Mouse (Mus musculus) MEL (cell line): Measurements from ENCODE around the gene Ralgapb. TPM values are rescaled to one million over a fixed set of nuclear protein-coding genes. Genes with fewer than 3 reads are reported as not detected.
A peak's percentile ranks its signal among the peaks of the same experiment; 100 is the strongest.

Source experiments
- DNase-seq: peaks from one replicate; pipeline ENCODE4 v3.0.0; 2011; ENCODE audit warnings: low read depth, low spot score
- H3K27ac ChIP-seq: 2 replicates; pipeline ENCODE4 v1.5.1; 2012; ENCODE audit warnings: low read depth, mild to moderate bottlenecking, control low read depth, low read length, moderate library complexity; ENCODE audit not compliant: control insufficient read depth
- H3K27me3 ChIP-seq, 2 experiments: fragments of 150-350 bp in 1 of 2; sonication (generic) in 1 of 2; 2 replicates each; pipeline ENCODE4 v1.6.1; 2012; ENCODE audit warnings: low read length in 2 of 2, mild to moderate bottlenecking in 2 of 2, improper control_type of control experiment in 1 of 2, moderate library complexity in 1 of 2; ENCODE audit not compliant: insufficient read depth in 2 of 2, control insufficient read depth in 1 of 2
- H3K36me3 ChIP-seq, 2 experiments: 2 replicates each; pipeline ENCODE4 v1.6.1; 2012 to 2014; ENCODE audit warnings: low read length in 2 of 2, improper control_type of control experiment in 1 of 2, inconsistent platforms in 1 of 2, mild to moderate bottlenecking in 1 of 2; ENCODE audit not compliant: insufficient read depth in 2 of 2, control insufficient read depth in 1 of 2
- H3K4me1 ChIP-seq, 2 experiments: fragments of 150-350 bp in 1 of 2; sonication (generic) in 1 of 2; 2 replicates each; pipeline ENCODE4 v1.6.1; 2012; ENCODE audit warnings: low read length in 2 of 2, improper control_type of control experiment in 1 of 2, mild to moderate bottlenecking in 1 of 2; ENCODE audit not compliant: insufficient read depth in 2 of 2, control insufficient read depth in 1 of 2
- H3K4me3 ChIP-seq, 2 experiments: fragments of 150-350 bp in 1 of 2; sonication (generic) in 1 of 2; 2 replicates each; pipeline ENCODE4 v1.5.1; 2012; ENCODE audit warnings: low read depth in 2 of 2, low read length in 2 of 2, mild to moderate bottlenecking in 2 of 2, moderate library complexity in 2 of 2, control low read depth in 1 of 2, improper control_type of control experiment in 1 of 2; ENCODE audit not compliant: control insufficient read depth in 1 of 2, insufficient read depth in 1 of 2
- H3K79me2 ChIP-seq: 2 replicates; pipeline ENCODE4 v1.6.1; 2012; ENCODE audit warnings: mild to moderate bottlenecking, low read length, moderate library complexity; ENCODE audit not compliant: control insufficient read depth, poor library complexity, insufficient read depth
- H3K9ac ChIP-seq: 2 replicates; pipeline ENCODE4 v1.6.1; 2012; ENCODE audit warnings: low read depth, mild to moderate bottlenecking, control low read depth, low read length, moderate library complexity; ENCODE audit not compliant: control insufficient read depth, poor library complexity, severe bottlenecking
- H3K9me3 ChIP-seq: fragments of 150-350 bp; sonication (generic); replicated peaks from 2 replicates; pipeline ENCODE4 v1.6.1; 2012; ENCODE audit warnings: mild to moderate bottlenecking, low read length, improper control_type of control experiment, moderate library complexity; ENCODE audit not compliant: insufficient read depth
- BHLHE40 ChIP-seq: IDR thresholded peaks from 2 replicates; pipeline ENCODE4 v1.6.1; 2012; ENCODE audit warnings: low read depth, mild to moderate bottlenecking, inconsistent platforms, low read length, improper control_type of control experiment, borderline replicate concordance
- CTCF ChIP-seq, 3 experiments: IDR thresholded peaks in 2 of 3; conservative IDR thresholded peaks in 1 of 3; 2 replicates each; pipeline ENCODE4 v1.5.1; 2011 to 2012; ENCODE audit warnings: low read length in 3 of 3, low read depth in 2 of 3, mild to moderate bottlenecking in 2 of 3, improper control_type of control experiment in 1 of 3, inconsistent platforms in 1 of 3, mixed read lengths in 1 of 3, moderate library complexity in 1 of 3; ENCODE audit not compliant: control insufficient read depth in 1 of 3, insufficient read depth in 1 of 3, poor library complexity in 1 of 3, severe bottlenecking in 1 of 3
- E2F4 ChIP-seq: IDR thresholded peaks from 2 replicates; pipeline ENCODE4 v1.6.1; 2011; ENCODE audit warnings: low read depth, low read length, improper control_type of control experiment, borderline replicate concordance
- ELF1 ChIP-seq: IDR thresholded peaks from 2 replicates; pipeline ENCODE4 v1.6.1; 2014; ENCODE audit warnings: low read depth, mild to moderate bottlenecking, inconsistent platforms, low read length, improper control_type of control experiment, moderate library complexity
- EP300 ChIP-seq, 2 experiments: IDR thresholded peaks; 2 replicates each; pipeline ENCODE4 v1.6.1; 2011; ENCODE audit warnings: improper control_type of control experiment in 2 of 2, low read length in 2 of 2, low read depth in 1 of 2, mild to moderate bottlenecking in 1 of 2
- GATA1 ChIP-seq: IDR thresholded peaks from 2 replicates; pipeline ENCODE4 v1.6.1; 2011; ENCODE audit warnings: low read depth, low read length, improper control_type of control experiment
- HCFC1 ChIP-seq: IDR thresholded peaks from 2 replicates; pipeline ENCODE4 v1.6.1; 2012; ENCODE audit warnings: low read depth, mild to moderate bottlenecking, inconsistent platforms, low read length, improper control_type of control experiment, moderate library complexity
- KAT2A ChIP-seq: conservative IDR thresholded peaks from 2 replicates; pipeline ENCODE4 v1.6.1; 2012; ENCODE audit warnings: low read depth, low read length, improper control_type of control experiment, inconsistent platforms
- MAX ChIP-seq: IDR thresholded peaks from 2 replicates; pipeline ENCODE4 v1.6.1; 2011; ENCODE audit warnings: low read length, improper control_type of control experiment
- MAZ ChIP-seq: IDR thresholded peaks from 2 replicates; pipeline ENCODE4 v1.6.1; 2012; ENCODE audit warnings: low read depth, mild to moderate bottlenecking, inconsistent platforms, low read length, improper control_type of control experiment
- MEF2A ChIP-seq: IDR thresholded peaks from 2 replicates; pipeline ENCODE4 v1.6.1; 2014; ENCODE audit warnings: low read depth, mild to moderate bottlenecking, inconsistent platforms, low read length, improper control_type of control experiment; ENCODE audit not compliant: poor library complexity, insufficient replicate concordance, severe bottlenecking; ENCODE audit errors: extremely low read depth
- MXI1 ChIP-seq: IDR thresholded peaks from 2 replicates; pipeline ENCODE4 v1.6.1; 2011; ENCODE audit warnings: mild to moderate bottlenecking, low read depth, low read length, improper control_type of control experiment
- MYB ChIP-seq: IDR thresholded peaks from 2 replicates; pipeline ENCODE4 v1.6.1; 2011; ENCODE audit warnings: mild to moderate bottlenecking, low read depth, low read length, improper control_type of control experiment
- MYC ChIP-seq: IDR thresholded peaks from 2 replicates; pipeline ENCODE4 v1.6.1; 2011; ENCODE audit warnings: low read depth, mild to moderate bottlenecking, low read length, improper control_type of control experiment, moderate library complexity
- NELFE ChIP-seq: IDR thresholded peaks from 2 replicates; pipeline ENCODE4 v1.6.1; 2011; ENCODE audit warnings: low read depth, low read length, improper control_type of control experiment
- NRF1 ChIP-seq: IDR thresholded peaks from 2 replicates; pipeline ENCODE4 v1.6.1; 2014; ENCODE audit warnings: low read depth, mild to moderate bottlenecking, inconsistent platforms, low read length, improper control_type of control experiment, moderate library complexity; ENCODE audit not compliant: poor library complexity, insufficient read depth, severe bottlenecking
- POLR2A ChIP-seq, 2 experiments: IDR thresholded peaks; 2 replicates each; pipeline ENCODE4 v1.6.1; 2011 to 2012; ENCODE audit warnings: low read length in 2 of 2, mild to moderate bottlenecking in 2 of 2, control low read depth in 1 of 2, improper control_type of control experiment in 1 of 2, low read depth in 1 of 2, moderate library complexity in 1 of 2; ENCODE audit not compliant: control insufficient read depth in 1 of 2, insufficient read depth in 1 of 2, poor library complexity in 1 of 2
- POLR2AphosphoS5 ChIP-seq: IDR thresholded peaks from 2 replicates; pipeline ENCODE4 v1.6.1; 2012; ENCODE audit warnings: low read depth, borderline replicate concordance, mild to moderate bottlenecking, inconsistent platforms, low read length, moderate library complexity, mixed read lengths
- RAD21 ChIP-seq: IDR thresholded peaks from 2 replicates; pipeline ENCODE4 v1.6.1; 2011; ENCODE audit warnings: mild to moderate bottlenecking, low read depth, low read length, improper control_type of control experiment
- RCOR1 ChIP-seq: IDR thresholded peaks from 2 replicates; pipeline ENCODE4 v1.6.1; 2012; ENCODE audit warnings: low read depth, mild to moderate bottlenecking, inconsistent platforms, low read length, improper control_type of control experiment
- SIN3A ChIP-seq: IDR thresholded peaks from 2 replicates; pipeline ENCODE4 v1.6.1; 2012; ENCODE audit warnings: low read length, improper control_type of control experiment, inconsistent platforms
- TBP ChIP-seq: IDR thresholded peaks from 2 replicates; pipeline ENCODE4 v1.8.0; 2011; ENCODE audit warnings: low read depth, low read length, improper control_type of control experiment
- TCF12 ChIP-seq: IDR thresholded peaks from 2 replicates; pipeline ENCODE4 v1.6.1; 2014; ENCODE audit warnings: low read depth, mild to moderate bottlenecking, inconsistent platforms, low read length, improper control_type of control experiment, moderate library complexity
- USF1 ChIP-seq: IDR thresholded peaks from 2 replicates; pipeline ENCODE4 v1.6.1; 2014; ENCODE audit warnings: low read depth, mild to moderate bottlenecking, inconsistent platforms, low read length, improper control_type of control experiment, moderate library complexity
- ZC3H11A ChIP-seq: IDR thresholded peaks from 2 replicates; pipeline ENCODE4 v1.6.1; 2012; ENCODE audit warnings: low read depth, mild to moderate bottlenecking, inconsistent platforms, low read length, improper control_type of control experiment
- ZMIZ1 ChIP-seq: IDR thresholded peaks from 2 replicates; pipeline ENCODE4 v1.6.1; 2012; ENCODE audit warnings: low read depth, mild to moderate bottlenecking, inconsistent platforms, low read length, improper control_type of control experiment, moderate library complexity
- polyA plus RNA-seq, 2 experiments: library from polyadenylated mRNA; stranded (reverse) in 1 of 2; unstranded in 1 of 2; fragments of >175 nt in 1 of 2; fragments of >200 nt in 1 of 2; gene quantifications; 2 replicates each; pipeline versions ENCODE4 v1.2.1 to v1.2.4; 2012; ENCODE audit warnings: low replicate concordance in 2 of 2, low read depth in 1 of 2; ENCODE audit not compliant: insufficient read length in 2 of 2, insufficient read depth in 1 of 2, missing spikeins in 1 of 2
- total RNA-seq: library from RNA; depleted of rRNA; stranded (reverse); fragments of 300-350 nt; gene quantifications from 2 replicates; pipeline ENCODE4 v1.2.3, GENCODE M21; 2012; rRNA removed

The Ralgapb gene
- total RNA-seq: 15.0 and 15.6 TPM in 2 replicates
- 100 to 1,000 TPM in 1 of 2 experiments, 10 to 100 TPM in 1; 20.7 to 122 TPM for polyA plus RNA-seq

- Histone ChIP-seq H3K9me3 (no peaks in the 10 kb centered on the region), H3K9ac (peak within 1 kb of the TSS; percentile 98), H3K4me3 (peak within 1 kb of the TSS; percentile 85 to 91), H3K4me1 (peaks cover 17 to 22% of the 10 kb centered on the region in 2 experiments), H3K36me3 (peaks cover 0 to 39% of the 10 kb centered on the region in 2 experiments; a peak in 2 of 4 replicates), H3K27ac (peak within 1 kb of the TSS; percentile 65; the same call in 1 of the 2 replicates), H3K27me3 (peaks cover 0 to under 1% of the 10 kb centered on the region in 2 experiments), H3K79me2 (peaks cover 29% of the 10 kb centered on the region)
- TF ChIP-seq RCOR1 (no peak), TBP (no peak), NRF1 (peak; percentile 96), CTCF (IDR thresholded peaks at IDR 0.05 in 2 of 3, conservative IDR thresholded peaks at IDR 0.05 in 1 of 3; ENCODE audit: control insufficient read depth in 1 of 3, insufficient read depth in 1 of 3, low read depth in 2 of 3, low read length in 3 of 3, poor library complexity in 1 of 3, severe bottlenecking in 1 of 3) (peak; percentile 42 to 73 (median 68); a peak in 5 of 6 replicates), GATA1 (no peak), RAD21 (no peak), NELFE (peak; percentile 79), HCFC1 (peak; percentile 99), ELF1 (peak; percentile 94), ZC3H11A (no peak), TCF12 (peak; percentile 43; the same call in 1 of the 2 replicates), USF1 (peak; percentile 48; the same call in 1 of the 2 replicates), ZMIZ1 (peak; percentile 49; the same call in 1 of the 2 replicates), MAX (peak; percentile 48), MXI1 (peak; percentile 82; the same call in 1 of the 2 replicates), BHLHE40 (no peak), MAZ (peak; percentile 63; the same call in 1 of the 2 replicates), POLR2AphosphoS5 (no peak), MEF2A (no peak), EP300 (IDR thresholded peaks at IDR 0.05; ENCODE audit: low read depth in 1 of 2, low read length in 2 of 2) (no peak; a peak in 1 of 4 replicates), E2F4 (peak; percentile 74; the same call in 1 of the 2 replicates), MYC (peak; percentile 77; the same call in 1 of the 2 replicates), SIN3A (peak; percentile 82), KAT2A (peak; percentile 95), MYB (no peak), POLR2A (IDR thresholded peaks at IDR 0.05; ENCODE audit: control insufficient read depth in 1 of 2, insufficient read depth in 1 of 2, low read depth in 1 of 2, low read length in 2 of 2, poor library complexity in 1 of 2) (peak; percentile 58 to 77; a peak in 2 of 4 replicates)
- peak; percentile 98 for DNase-seq
Observed at GRCm38 (mm10) chr2:158409595-158410021, at the start of gene Ralgapb. Gene Ralgapb (plus strand): TSS chr2:158409848.
